Mouse (Mus musculus) hindbrain, embryonic 15.5 days (tissue): ENCODE data around the gene Samd4b. TPM values are rescaled to one million over a fixed set of nuclear protein-coding genes. Genes with fewer than 3 reads are reported as not detected.
"Not testable (repeated sequence)": the region's sequence is repeated elsewhere in the genome, so short reads cannot be mapped to it uniquely, and the experiment has no call there.

Experiments used
- ATAC-seq: fragments of 200-750 bp; cut with Nextera tagmentation; 2 replicates; pipeline ENCODE4 v1.8.0; 2017; ENCODE audit warnings: low read depth, moderate number of reproducible peaks, moderate TSS enrichment; ENCODE audit not compliant: low FRiP score
- H3K27ac ChIP-seq: fragments of 300-500 bp; sonication (generic); replicated peaks from 2 replicates; pipeline ENCODE4 v1.5.1; 2015; ENCODE audit warnings: mild to moderate bottlenecking, inconsistent platforms
- H3K27me3 ChIP-seq: fragments of 300-500 bp; sonication (generic); 2 replicates; pipeline ENCODE4 v1.6.1; 2015; ENCODE audit warnings: control low read depth, inconsistent platforms
- H3K36me3 ChIP-seq: fragments of 300-500 bp; sonication (generic); 2 replicates; pipeline ENCODE4 v1.6.1; 2015; ENCODE audit warnings: control low read depth, inconsistent platforms
- H3K4me1 ChIP-seq: fragments of 300-500 bp; sonication (generic); replicated peaks from 2 replicates; pipeline ENCODE4 v1.6.1; 2015; ENCODE audit warnings: control low read depth, inconsistent platforms
- H3K4me2 ChIP-seq: fragments of 300-500 bp; sonication (generic); 2 replicates; pipeline ENCODE4 v1.6.1; 2015; ENCODE audit warnings: moderate library complexity, mild to moderate bottlenecking, inconsistent platforms
- H3K4me3 ChIP-seq: fragments of 300-500 bp; sonication (generic); 2 replicates; pipeline ENCODE4 v1.5.1; 2015; ENCODE audit warnings: mild to moderate bottlenecking, inconsistent platforms
- H3K9ac ChIP-seq: fragments of 300-500 bp; sonication (generic); 2 replicates; pipeline ENCODE4 v1.6.1; 2015; ENCODE audit warnings: inconsistent platforms
- H3K9me3 ChIP-seq: fragments of 300-500 bp; sonication (generic); 2 replicates; pipeline ENCODE4 v1.6.1; 2016; ENCODE audit warnings: control low read depth, inconsistent platforms
- WGBS: fragments of 180-500 bp; shearing (Covaris S2); methylation state at CpG from one replicate; pipeline ENCODE4 v1.1.7; 2015; 5-methylcytosine and 5-hydroxymethylcytosine counted together
- polyA plus RNA-seq: library from polyadenylated mRNA; unstranded; fragments of >200 nt; fragmentation: Nextera tagmentation; extraction: Ambion mirVana; gene quantifications from 2 replicates; pipeline ENCODE4 v1.2.1, GENCODE M21; 2015

Gene Samd4b
- polyA plus RNA-seq, 1 experiment from 2014 or later, result 28.1 TPM

DNA sequence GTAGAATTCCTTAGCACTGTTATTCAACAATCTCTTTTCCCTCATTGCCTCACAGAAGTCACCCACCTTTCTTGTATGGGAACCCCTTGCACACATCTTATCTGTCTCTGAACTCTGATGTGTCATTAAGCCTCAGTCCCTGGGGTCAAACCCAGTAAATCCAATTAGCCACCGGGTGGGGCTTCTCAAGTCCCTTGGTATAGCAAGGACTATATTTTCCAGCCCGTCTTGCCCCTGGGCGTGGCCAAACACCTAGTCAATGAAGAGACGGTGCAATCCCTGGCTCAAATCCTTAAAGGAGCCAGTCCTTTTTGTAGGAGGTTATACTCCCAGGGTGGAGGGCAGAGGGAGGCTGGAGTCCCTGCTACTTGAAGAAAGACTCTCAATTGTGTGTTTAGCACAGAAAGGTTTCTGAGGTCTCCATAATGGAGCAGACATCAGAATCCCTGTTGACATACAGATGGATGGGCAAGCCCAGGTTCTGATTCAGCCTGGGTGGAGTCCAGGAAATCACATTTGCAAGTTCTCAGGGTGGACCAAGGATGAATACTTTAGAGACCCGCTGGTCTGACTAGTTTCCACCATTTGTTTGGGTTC lies 41.9 kb downstream of the Samd4b start:
- Histone ChIP-seq H3K9ac (no peak overlapping the region), H3K36me3 (peaks cover 14% of the 10 kb centered on the region; the same call in 1 of the 2 replicates), H3K9me3 (no peaks in the 10 kb centered on the region), H3K27ac (no peak overlapping the region), H3K4me2 (no peak overlapping the region), H3K27me3 (no peaks in the 10 kb centered on the region), H3K4me3 (no peak overlapping the region), H3K4me1 (no peaks in the 10 kb centered on the region)
- 32% methylated on average over 5 of the region's 5 CpGs for WGBS
- no peak for ATAC-seq

- Histone ChIP-seq H3K27ac (no peak overlapping the region), H3K4me1 (no peaks in the 10 kb centered on the region), H3K4me3 (no peak overlapping the region), H3K9ac (no peak overlapping the region), H3K36me3 (no peaks in the 10 kb centered on the region), H3K27me3 (no peaks in the 10 kb centered on the region), H3K4me2 (no peak overlapping the region), H3K9me3 (no peaks in the 10 kb centered on the region)
- 91% methylated on average over 6 of the region's 6 CpGs for WGBS
- ATAC-seq, result no peak
These were observed 44.9 kb downstream of the Samd4b start for GRCm38 (mm10) chr7:28553076-28553475.

GRCm38 (mm10) chr7:28547628-28548027 lies 50.3 kb downstream of the Samd4b start:
- ATAC-seq, result no peak
- peaks cover 35% of the 10 kb centered on the region for H3K27me3 ChIP-seq

GRCm38 (mm10) chr7:28547154-28547553 lies 50.8 kb downstream of the Samd4b start, which contains the start of gene Nccrp1:
Gene Nccrp1 (minus strand): TSS chr7:28547254.
- Histone ChIP-seq H3K27ac (no peak within 1 kb of the TSS), H3K36me3 (no peaks in the 10 kb centered on the region), H3K9me3 (no peaks in the 10 kb centered on the region), H3K4me1 (peaks cover 23% of the 10 kb centered on the region), H3K4me2 (peak within 1 kb of the TSS; percentile 64), H3K9ac (peak within 1 kb of the TSS; percentile 34), H3K27me3 (peaks cover 35% of the 10 kb centered on the region), H3K4me3 (peak within 1 kb of the TSS; percentile 34)
- WGBS, result 6% methylated on average over 5 of the region's 5 CpGs
- no peak for ATAC-seq

More at GRCm38 (mm10) chr7:28547628-28548027, 50.3 kb downstream of the Samd4b start:
- Histone ChIP-seq H3K36me3 (no peaks in the 10 kb centered on the region), H3K4me2 (no peak overlapping the region), H3K9me3 (no peaks in the 10 kb centered on the region), H3K4me3 (no peak overlapping the region), H3K4me1 (peaks cover 23% of the 10 kb centered on the region), H3K27ac (no peak overlapping the region), H3K9ac (no peak overlapping the region)
- 70% methylated on average over 7 of the region's 7 CpGs for WGBS

- H3K9ac ChIP-seq, result peak overlapping the region; percentile 34
- no peak overlapping the region for H3K27ac ChIP-seq
- H3K27me3 ChIP-seq, result peaks cover 35% of the 10 kb centered on the region
- no peaks in the 10 kb centered on the region for H3K9me3 ChIP-seq
- H3K4me3 ChIP-seq, result peak overlapping the region; percentile 34
- WGBS, result 1% methylated on average over 22 of the region's 22 CpGs
- ATAC-seq, result no peak
- no peaks in the 10 kb centered on the region for H3K36me3 ChIP-seq
- peaks cover 23% of the 10 kb centered on the region for H3K4me1 ChIP-seq
- peak overlapping the region; percentile 64 for H3K4me2 ChIP-seq
These were observed 51.3 kb downstream of the Samd4b start for GRCm38 (mm10) chr7:28546649-28547048.

DNA sequence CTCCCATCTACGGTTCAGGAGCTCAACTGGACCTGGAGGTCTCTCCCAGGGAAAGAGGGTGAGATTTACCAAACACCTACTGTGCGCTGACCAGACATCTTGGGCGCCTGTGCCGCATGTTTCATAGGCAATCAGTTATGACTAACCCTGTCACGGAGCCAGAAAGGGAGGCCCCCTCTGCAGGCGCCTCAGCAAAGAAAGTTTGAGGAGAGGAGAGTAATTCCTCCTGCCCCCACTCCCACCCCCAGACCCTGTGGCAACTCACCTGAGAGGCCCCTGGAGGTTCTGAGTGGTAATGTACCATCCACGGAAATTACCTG lies 52.1 kb downstream of the Samd4b start:
- H3K36me3 ChIP-seq, result no peaks in the 10 kb centered on the region
- peaks cover 35% of the 10 kb centered on the region for H3K27me3 ChIP-seq
- WGBS, result 44% methylated on average over 7 of the region's 7 CpGs
- no peak overlapping the region for H3K27ac ChIP-seq
- no peak overlapping the region for H3K4me3 ChIP-seq
- no peak overlapping the region for H3K4me2 ChIP-seq
- ATAC-seq, result peak; percentile 24; the same call in 1 of the 2 replicates
- peaks cover 23% of the 10 kb centered on the region for H3K4me1 ChIP-seq
- no peaks in the 10 kb centered on the region for H3K9me3 ChIP-seq
- H3K9ac ChIP-seq, result no peak overlapping the region

DNA sequence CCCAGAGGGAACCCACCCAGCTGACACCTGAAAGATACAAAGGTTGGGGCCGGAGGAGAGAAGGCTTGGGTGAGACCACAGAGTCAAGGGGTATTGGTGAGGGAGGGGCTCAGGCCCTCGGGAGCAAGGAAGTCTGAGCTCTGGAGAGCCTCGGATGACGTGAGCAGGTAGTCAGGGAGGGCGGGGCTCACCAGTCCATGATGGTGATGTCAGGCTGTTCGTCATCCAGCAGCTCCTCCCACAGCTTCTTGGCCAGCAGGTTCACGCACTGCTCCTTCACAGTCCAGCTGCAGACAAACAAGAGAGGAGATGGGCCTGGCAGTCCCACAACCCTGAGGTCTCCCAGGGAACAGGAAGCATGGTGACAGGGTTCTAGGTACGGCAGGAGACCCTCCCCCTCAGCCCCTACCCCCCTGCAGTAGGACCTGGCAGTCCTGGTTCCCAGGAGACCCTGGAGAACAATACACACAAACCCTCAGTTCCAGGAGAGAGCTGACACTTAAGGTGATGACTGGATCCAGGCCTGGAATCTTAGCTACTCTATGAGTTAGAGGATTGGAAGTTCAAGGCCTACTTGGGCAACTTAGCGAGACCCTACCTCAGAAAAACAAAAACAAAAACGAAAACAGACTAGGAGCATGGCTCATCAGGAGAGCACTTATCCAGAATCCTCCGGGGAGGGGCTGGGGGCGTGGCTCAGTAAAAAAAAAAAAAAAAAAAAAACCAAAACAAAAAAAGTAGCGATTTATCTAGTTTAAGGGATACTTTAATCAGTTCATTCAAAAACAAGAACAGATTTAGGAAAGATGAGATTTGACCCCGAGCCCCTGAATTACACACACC lies 52.7 kb downstream of the Samd4b start:
- H3K4me2 ChIP-seq, result no peak overlapping the region
- no peak overlapping the region for H3K9ac ChIP-seq
- no peaks in the 10 kb centered on the region for H3K36me3 ChIP-seq
- H3K9me3 ChIP-seq, result no peaks in the 10 kb centered on the region
- peak; percentile 29; the same call in 1 of the 2 replicates for ATAC-seq
- H3K4me3 ChIP-seq, result no peak overlapping the region
- no peak overlapping the region for H3K27ac ChIP-seq
- 27% methylated on average over 14 of the region's 14 CpGs for WGBS
- H3K4me1 ChIP-seq, result peaks cover 23% of the 10 kb centered on the region
- H3K27me3 ChIP-seq, result peaks cover 35% of the 10 kb centered on the region

DNA sequence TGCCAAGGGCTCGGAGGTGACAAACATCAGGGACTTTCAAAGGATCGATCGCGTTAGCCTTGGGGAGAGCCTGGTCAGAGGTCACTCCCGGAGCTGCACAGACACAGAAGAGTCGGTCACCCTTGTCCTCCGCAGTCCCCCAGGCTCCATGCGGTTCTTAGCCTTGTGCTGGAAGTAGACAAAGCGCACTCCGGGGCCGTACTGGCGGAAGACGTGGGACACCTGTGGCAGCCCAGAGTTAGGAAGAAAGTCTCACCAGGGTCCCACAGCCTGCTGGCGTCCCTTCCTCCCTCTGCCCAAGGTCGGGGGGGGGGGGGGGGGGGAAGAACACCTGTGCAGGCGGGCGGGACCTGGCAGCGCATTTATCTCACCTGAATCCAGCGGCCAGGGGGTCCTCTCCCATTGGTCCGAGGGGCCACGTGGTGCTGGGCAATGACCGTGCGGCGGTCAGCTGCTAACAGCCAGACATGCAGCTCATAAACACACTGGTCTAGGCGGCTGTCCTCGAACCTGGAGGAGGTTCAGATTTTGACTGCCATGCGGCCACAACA lies 53.8 kb downstream of the Samd4b start:
- Histone ChIP-seq H3K27ac (no peak overlapping the region), H3K4me3 (peak overlapping the region; percentile 26), H3K9ac (no peak overlapping the region), H3K27me3 (peaks cover 35% of the 10 kb centered on the region), H3K4me2 (peak overlapping the region; percentile 53), H3K4me1 (peaks cover 23% of the 10 kb centered on the region), H3K36me3 (no peaks in the 10 kb centered on the region), H3K9me3 (no peaks in the 10 kb centered on the region)
- 0 out of 2 replicates have a peak, but pooled peaks have one; percentile 3 for ATAC-seq
- WGBS, result 2% methylated on average over 26 of the region's 27 CpGs

- peaks cover 8% of the 10 kb centered on the region for H3K4me1 ChIP-seq
These were observed 57.4 kb downstream of the Samd4b start, which contains the start of gene Sycn for GRCm38 (mm10) chr7:28540526-28540925. Gene Sycn (plus strand): TSS chr7:28540885.

GRCm38 (mm10) chr7:28538886-28539285 lies 59.1 kb downstream of the Samd4b start:
- not testable (repeated sequence) for H3K36me3 ChIP-seq, H3K27ac ChIP-seq, H3K4me1 ChIP-seq, H3K4me3 ChIP-seq, H3K27me3 ChIP-seq, H3K9ac ChIP-seq, H3K9me3 ChIP-seq, H3K4me2 ChIP-seq, ATAC-seq
- 93% methylated on average over 6 of the region's 6 CpGs for WGBS

More at GRCm38 (mm10) chr7:28540526-28540925, 57.4 kb downstream of the Samd4b start, which contains the start of gene Sycn:
- Histone ChIP-seq H3K4me3 (no peak within 1 kb of the TSS), H3K36me3 (no peaks in the 10 kb centered on the region), H3K9ac (no peak within 1 kb of the TSS), H3K27ac (no peak within 1 kb of the TSS), H3K9me3 (no peaks in the 10 kb centered on the region), H3K27me3 (peaks cover 15% of the 10 kb centered on the region), H3K4me2 (no peak within 1 kb of the TSS)
- ATAC-seq, result no peak
- 85% methylated on average over 4 of the region's 4 CpGs for WGBS

- Histone ChIP-seq H3K4me1 (no peaks in the 10 kb centered on the region), H3K4me2 (no peak overlapping the region), H3K27ac (no peak overlapping the region), H3K9me3 (no peaks in the 10 kb centered on the region), H3K27me3 (no peaks in the 10 kb centered on the region), H3K9ac (no peak overlapping the region), H3K36me3 (no peaks in the 10 kb centered on the region), H3K4me3 (no peak overlapping the region)
- ATAC-seq, result no peak
- 79% methylated on average over 8 of the region's 8 CpGs for WGBS
These were observed 65.9 kb downstream of the Samd4b start for GRCm38 (mm10) chr7:28532005-28532404.
